Mouse (Mus musculus) neural tube, embryonic 14.5 days (tissue): ENCODE measurements around the gene Gpr171. TPM values are rescaled to one million over a fixed set of nuclear protein-coding genes. Genes with fewer than 3 reads are reported as not detected.
"Not testable (repeated sequence)": the region's sequence is repeated elsewhere in the genome, so short reads cannot be mapped to it uniquely, and the experiment has no call there.

Source experiments
- ATAC-seq: fragments of 200-750 bp; cut with Nextera tagmentation; 2 replicates; pipeline ENCODE4 v1.8.0; 2017; ENCODE audit warnings: low read depth, mild to moderate bottlenecking, moderate TSS enrichment, moderate library complexity
- H3K27ac ChIP-seq: fragments of 300-500 bp; sonication (generic); 2 replicates; pipeline ENCODE4 v1.5.1; 2014; ENCODE audit warnings: low read depth, mild to moderate bottlenecking, control low read depth, low read length, moderate library complexity, mixed read lengths
- H3K27me3 ChIP-seq: fragments of 300-500 bp; sonication (generic); 2 replicates; pipeline ENCODE4 v1.6.1; 2014; ENCODE audit warnings: low read length; ENCODE audit not compliant: control insufficient read depth, insufficient read depth
- H3K36me3 ChIP-seq: fragments of 300-500 bp; sonication (generic); 2 replicates; pipeline ENCODE4 v1.6.1; 2014; ENCODE audit warnings: low read length, mixed read lengths; ENCODE audit not compliant: control insufficient read depth, insufficient read depth
- H3K4me1 ChIP-seq: fragments of 300-500 bp; sonication (generic); 2 replicates; pipeline ENCODE4 v1.6.1; 2014; ENCODE audit warnings: low read length; ENCODE audit not compliant: control insufficient read depth, insufficient read depth
- H3K4me2 ChIP-seq: fragments of 300-500 bp; sonication (generic); 2 replicates; pipeline ENCODE4 v1.6.1; 2014; ENCODE audit warnings: mild to moderate bottlenecking, low read depth, low read length, control low read depth
- H3K4me3 ChIP-seq: fragments of 300-500 bp; sonication (generic); 2 replicates; pipeline ENCODE4 v1.5.1; 2014; ENCODE audit warnings: low read depth, low read length, control low read depth, mixed read lengths
- H3K9ac ChIP-seq: fragments of 300-500 bp; sonication (generic); replicated peaks from 2 replicates; pipeline ENCODE4 v1.6.1; 2014; ENCODE audit warnings: low read depth, mild to moderate bottlenecking, control low read depth, low read length, mixed read lengths
- H3K9me3 ChIP-seq: fragments of 300-500 bp; sonication (generic); 2 replicates; pipeline ENCODE4 v1.6.1; 2016; ENCODE audit warnings: low read length; ENCODE audit not compliant: control insufficient read depth
- WGBS: fragments of 180-500 bp; shearing (Covaris S2); extraction: QIAGEN DNeasy Blood & Tissue Kit; methylation state at CpG from one replicate; pipeline ENCODE4 v1.1.7; 2014; 5-methylcytosine and 5-hydroxymethylcytosine counted together
- polyA plus RNA-seq: library from polyadenylated mRNA; unstranded; fragments of >200 nt; fragmentation: Nextera tagmentation; extraction: Ambion mirVana; gene quantifications from 2 replicates; pipeline ENCODE4 v1.2.1, GENCODE M21; 2014

The Gpr171 gene
- polyA plus RNA-seq, 1 experiment from 2014 or later: 1.8 TPM

DNA sequence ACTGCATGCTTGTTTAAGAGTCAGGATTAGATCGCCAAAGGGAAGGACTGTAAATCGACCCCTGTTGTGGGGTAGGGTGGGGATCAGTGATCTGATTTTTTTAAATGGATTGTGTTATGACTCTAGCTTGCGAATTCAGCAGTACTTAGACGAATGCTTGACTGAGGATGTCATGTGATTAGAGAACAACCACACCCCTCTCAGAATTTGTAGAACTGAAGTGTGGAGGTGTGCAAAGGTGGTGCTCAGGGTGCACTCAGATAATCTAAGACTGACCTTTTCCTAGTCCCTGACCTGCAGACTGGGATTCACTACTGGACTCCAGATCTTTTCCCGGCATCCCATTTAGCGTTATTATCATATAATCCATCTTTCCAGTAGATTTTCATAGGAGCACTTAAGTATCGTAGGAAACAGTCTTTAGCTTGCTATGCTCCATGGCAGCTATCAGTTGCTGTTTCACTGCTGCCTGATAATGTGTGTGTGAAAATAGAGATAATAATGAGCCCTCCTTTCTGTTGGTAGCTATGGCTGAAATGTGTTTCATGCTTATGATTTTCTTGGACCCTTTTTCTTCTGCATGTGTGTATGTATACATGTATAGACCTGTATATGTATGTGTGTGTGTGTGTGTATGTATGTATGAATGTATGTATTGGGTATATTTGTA is 20.3 kb upstream of the Gpr171 start:
- no peaks in the 10 kb centered on the region for H3K27me3 ChIP-seq
- no peak for ATAC-seq
- WGBS: 69% methylated on average over 7 of the region's 7 CpGs
- H3K27ac ChIP-seq: no peak overlapping the region
- no peaks in the 10 kb centered on the region for H3K36me3 ChIP-seq
- no peaks in the 10 kb centered on the region for H3K4me1 ChIP-seq
- H3K4me2 ChIP-seq: no peak overlapping the region
- H3K9me3 ChIP-seq: no peaks in the 10 kb centered on the region
- H3K9ac ChIP-seq: no peak overlapping the region
- H3K4me3 ChIP-seq: no peak overlapping the region

DNA sequence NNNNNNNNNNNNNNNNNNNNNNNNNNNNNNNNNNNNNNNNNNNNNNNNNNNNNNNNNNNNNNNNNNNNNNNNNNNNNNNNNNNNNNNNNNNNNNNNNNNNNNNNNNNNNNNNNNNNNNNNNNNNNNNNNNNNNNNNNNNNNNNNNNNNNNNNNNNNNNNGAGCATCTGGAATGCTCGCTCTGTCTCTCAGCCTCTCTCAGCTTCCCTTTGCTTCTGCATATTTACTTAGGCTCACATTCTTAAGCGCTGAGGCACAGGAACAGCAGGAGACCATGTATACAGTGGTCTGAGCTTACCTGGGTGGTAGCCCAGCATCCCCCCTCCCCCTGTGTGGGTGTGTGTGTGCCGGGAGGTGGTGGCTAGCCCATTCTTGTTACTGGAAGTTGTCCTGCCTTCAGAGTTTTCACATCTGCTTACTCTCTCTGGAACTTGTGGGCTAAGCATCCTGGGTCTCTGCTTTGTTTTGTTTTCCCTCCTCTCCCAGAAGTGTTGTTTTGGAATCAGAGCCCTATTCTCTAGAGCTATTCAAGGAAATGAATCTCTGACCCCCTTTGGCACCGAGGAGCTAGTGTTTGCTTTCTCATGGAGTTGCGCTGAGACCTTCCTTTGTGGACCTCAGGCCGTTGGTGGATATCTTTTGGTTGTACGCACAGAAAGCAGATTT is 19.6 kb upstream of the Gpr171 start:
- Histone ChIP-seq H3K4me2 (no peak overlapping the region), H3K27ac (no peak overlapping the region), H3K27me3 (no peaks in the 10 kb centered on the region), H3K9ac (no peak overlapping the region), H3K4me1 (no peaks in the 10 kb centered on the region), H3K4me3 (no peak overlapping the region), H3K9me3 (no peaks in the 10 kb centered on the region), H3K36me3 (no peaks in the 10 kb centered on the region)
- peak; percentile 33; the same call in 1 of the 2 replicates for ATAC-seq
- WGBS: 41% methylated on average over 7 of the region's 7 CpGs

DNA sequence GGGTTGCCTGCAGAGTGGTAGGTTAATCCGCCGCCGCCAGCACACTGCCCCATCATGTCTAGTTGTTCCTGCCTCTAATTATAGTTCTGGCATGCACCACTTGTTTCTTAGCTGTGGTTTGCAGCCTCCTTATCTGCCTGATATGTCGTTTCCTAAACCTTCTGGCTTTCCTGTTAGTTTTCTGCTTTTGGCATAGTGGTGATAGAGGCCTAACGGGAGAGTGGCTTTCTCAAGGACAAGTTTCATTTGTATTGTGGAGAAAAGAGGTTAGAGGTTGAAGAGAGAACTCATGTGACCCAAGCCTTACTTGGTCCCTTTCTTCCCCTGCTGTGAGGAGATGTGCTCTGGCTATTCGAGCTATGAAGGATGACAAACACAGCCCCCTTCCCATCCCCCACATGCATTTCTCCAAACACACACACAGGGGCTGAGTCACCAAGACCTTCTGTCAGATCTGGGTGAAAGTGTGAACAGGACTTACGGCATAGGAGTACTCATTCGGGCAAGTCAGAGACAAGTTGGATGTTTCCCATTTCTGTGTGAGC is 12.4 kb upstream of the Gpr171 start:
- 92% methylated on average over 8 of the region's 8 CpGs for WGBS
- Histone ChIP-seq H3K9ac (no peak overlapping the region), H3K4me1 (no peaks in the 10 kb centered on the region), H3K27ac (no peak overlapping the region), H3K4me3 (no peak overlapping the region), H3K9me3 (no peaks in the 10 kb centered on the region), H3K36me3 (no peaks in the 10 kb centered on the region), H3K27me3 (no peaks in the 10 kb centered on the region), H3K4me2 (no peak overlapping the region)
- ATAC-seq: no peak

DNA sequence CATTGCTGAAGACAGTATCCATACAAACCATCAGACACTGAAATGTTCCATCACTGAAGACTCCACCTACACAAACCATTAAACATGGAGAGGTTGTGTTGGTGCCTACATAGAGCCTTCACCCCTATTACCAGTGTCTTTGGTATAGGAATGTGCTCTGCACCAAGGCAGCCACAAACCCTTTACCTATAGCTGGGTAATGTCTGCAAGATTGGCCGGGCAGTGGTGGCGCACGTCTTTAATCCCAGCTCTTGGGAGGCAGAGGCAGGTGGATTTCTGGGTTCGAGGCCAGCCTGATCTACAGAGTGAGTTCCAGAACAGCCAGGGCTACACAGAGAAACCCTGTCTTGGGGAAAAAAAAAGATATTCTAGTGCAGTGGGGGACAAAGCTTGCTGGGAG is 11.7 kb upstream of the Gpr171 start:
- not testable (repeated sequence) for H3K4me2 ChIP-seq, H3K4me3 ChIP-seq, H3K9ac ChIP-seq, H3K36me3 ChIP-seq, H3K27me3 ChIP-seq, ATAC-seq, H3K27ac ChIP-seq, H3K9me3 ChIP-seq, H3K4me1 ChIP-seq
- 98% methylated on average over 4 of the region's 4 CpGs for WGBS

DNA sequence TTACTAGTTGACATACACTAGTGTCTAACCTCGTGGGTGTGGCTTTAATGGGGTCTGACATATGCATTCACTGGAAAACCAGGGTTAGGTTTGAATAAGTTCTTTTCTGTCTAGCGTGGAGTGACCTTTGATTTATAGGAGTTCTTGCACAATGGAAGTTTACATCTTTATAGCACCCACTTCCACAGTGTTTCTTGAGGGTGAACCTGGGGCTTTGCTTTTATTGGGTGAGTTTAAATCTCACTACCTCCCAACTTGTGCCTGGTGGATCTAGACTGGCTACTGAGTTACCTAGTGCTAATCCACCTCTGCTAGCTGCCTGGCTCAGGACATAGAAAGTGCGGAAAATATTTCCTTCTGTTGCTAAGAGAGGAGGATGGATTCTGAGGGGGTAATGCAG is 10.3 kb upstream of the Gpr171 start:
- Histone ChIP-seq H3K4me1 (no peaks in the 10 kb centered on the region), H3K9ac (no peak overlapping the region), H3K9me3 (no peaks in the 10 kb centered on the region), H3K4me3 (no peak overlapping the region), H3K36me3 (no peaks in the 10 kb centered on the region), H3K27me3 (no peaks in the 10 kb centered on the region), H3K4me2 (no peak overlapping the region), H3K27ac (no peak overlapping the region)
- ATAC-seq: no peak
- 75% methylated on average over 3 of the region's 3 CpGs for WGBS

DNA sequence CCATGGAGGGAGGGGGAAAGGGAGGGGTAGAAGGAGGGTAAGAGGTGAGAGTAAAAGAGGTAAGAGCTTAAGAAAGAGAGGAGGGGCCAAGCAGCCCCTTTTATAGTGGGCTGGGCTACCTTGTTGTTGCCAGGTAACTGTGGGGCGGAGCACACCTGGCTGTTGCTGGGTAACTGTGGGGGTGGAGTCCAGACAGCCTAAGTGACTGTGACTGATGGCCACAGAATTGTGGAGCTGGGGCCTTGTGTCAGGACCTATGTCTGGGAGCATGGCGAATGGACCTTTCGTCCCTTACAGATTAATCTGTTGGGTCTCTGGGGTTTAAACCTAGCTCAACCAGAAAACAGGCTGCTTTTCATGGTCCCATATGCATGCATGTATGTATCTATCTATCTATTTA is 8.2 kb upstream of the Gpr171 start:
- not testable (repeated sequence) for H3K27ac ChIP-seq, H3K9me3 ChIP-seq, H3K27me3 ChIP-seq, H3K4me3 ChIP-seq, ATAC-seq, H3K36me3 ChIP-seq, H3K9ac ChIP-seq, H3K4me2 ChIP-seq, H3K4me1 ChIP-seq
- 92% methylated on average over 3 of the region's 3 CpGs for WGBS

DNA sequence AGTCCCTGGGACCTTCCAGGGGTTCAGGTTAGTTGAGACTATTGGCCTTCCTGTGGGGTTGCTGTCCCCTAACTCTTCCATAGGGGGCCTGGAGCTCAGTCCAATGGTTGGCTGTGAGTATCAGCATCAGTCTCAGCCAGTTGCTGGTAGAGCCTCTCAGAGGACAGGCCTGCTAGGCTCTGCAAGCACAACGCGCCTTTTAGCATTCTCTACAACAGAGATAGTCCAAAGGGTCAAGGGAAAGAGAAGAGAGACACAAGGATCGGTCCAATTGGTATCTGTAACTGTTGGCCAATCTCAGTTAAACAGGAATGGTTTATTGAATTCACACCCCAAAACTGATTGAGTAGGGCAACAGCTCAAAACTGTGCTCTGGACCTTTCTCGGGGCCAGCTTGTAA is 5.8 kb upstream of the Gpr171 start:
- no peak overlapping the region for H3K4me2 ChIP-seq
- H3K4me1 ChIP-seq: no peaks in the 10 kb centered on the region
- 96% methylated on average over 4 of the region's 4 CpGs for WGBS
- H3K27me3 ChIP-seq: no peaks in the 10 kb centered on the region
- ATAC-seq: no peak
- no peaks in the 10 kb centered on the region for H3K36me3 ChIP-seq
- no peaks in the 10 kb centered on the region for H3K9me3 ChIP-seq
- H3K27ac ChIP-seq: no peak overlapping the region
- H3K9ac ChIP-seq: no peak overlapping the region
- no peak overlapping the region for H3K4me3 ChIP-seq

DNA sequence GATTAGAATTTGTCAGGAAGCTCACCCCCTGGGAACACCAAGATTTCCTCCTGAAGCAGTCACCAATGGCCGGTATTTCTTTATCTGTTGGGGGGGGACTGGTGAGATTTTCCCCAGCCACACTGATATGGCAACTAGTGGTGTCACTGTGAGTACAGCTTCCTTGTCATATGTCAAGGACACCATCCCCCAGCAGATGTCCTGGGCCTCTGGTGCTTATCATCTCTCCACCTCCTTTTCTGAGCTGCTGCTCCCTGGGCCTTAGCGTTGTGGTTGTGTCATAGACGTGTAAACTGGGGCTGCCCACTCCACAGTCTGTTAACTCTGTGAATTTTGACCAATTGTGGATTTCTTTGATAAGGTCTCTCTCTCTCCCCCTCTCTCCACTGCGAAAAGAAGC is 2.8 kb upstream of the Gpr171 start:
- 86% methylated on average over 4 of the region's 4 CpGs for WGBS
- no peak for ATAC-seq

DNA sequence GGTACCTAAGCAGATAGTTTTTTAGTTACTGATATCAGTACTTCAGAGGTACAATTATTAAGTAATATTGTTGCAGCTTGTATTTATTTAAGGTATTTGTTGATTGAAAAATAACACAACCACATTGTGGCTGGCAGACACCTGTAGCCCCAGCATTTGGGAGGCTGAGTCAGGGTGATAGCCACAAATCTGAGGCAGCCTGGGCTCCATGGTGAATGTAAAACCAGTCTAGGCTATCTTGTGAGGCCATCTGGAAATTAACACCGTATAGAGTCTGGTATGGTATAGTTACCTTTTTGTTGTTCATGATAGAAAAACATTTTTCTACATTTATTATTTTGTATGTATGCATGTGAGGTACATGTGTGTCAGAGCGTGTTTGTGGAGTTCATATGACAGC is 525 bp upstream of the Gpr171 start:
- Histone ChIP-seq H3K27me3 (no peaks in the 10 kb centered on the region), H3K4me2 (no peak overlapping the region), H3K27ac (no peak overlapping the region), H3K4me3 (no peak overlapping the region), H3K9me3 (no peaks in the 10 kb centered on the region), H3K9ac (no peak overlapping the region), H3K4me1 (no peaks in the 10 kb centered on the region), H3K36me3 (no peaks in the 10 kb centered on the region)
- WGBS: 89% methylated on average over 2 of the region's 2 CpGs
- ATAC-seq: no peak

More for the DNA sequence above, 2.8 kb upstream of the Gpr171 start:
- H3K27ac ChIP-seq: no peak overlapping the region
- no peaks in the 10 kb centered on the region for H3K27me3 ChIP-seq
- no peaks in the 10 kb centered on the region for H3K4me1 ChIP-seq
- H3K4me2 ChIP-seq: no peak overlapping the region
- no peaks in the 10 kb centered on the region for H3K36me3 ChIP-seq
- H3K9ac ChIP-seq: no peak overlapping the region
- no peak overlapping the region for H3K4me3 ChIP-seq
- no peaks in the 10 kb centered on the region for H3K9me3 ChIP-seq
